Mouse (Mus musculus): ENCODE data around the gene Olfr15.

- TF ChIP-seq CTCF (conservative IDR thresholded peaks at IDR 0.05; ENCODE audit: low read length) (no peak), POU5F1 (IDR thresholded peaks at IDR 0.05; ENCODE audit: borderline replicate concordance, low read length) (no peak)
These were observed 54.5 kb downstream of the Olfr15 start for GRCm38 (mm10) chr16:3885065-3885670.

Data from E14TG2a.4 (cell line).